In the genomic region with DNA sequence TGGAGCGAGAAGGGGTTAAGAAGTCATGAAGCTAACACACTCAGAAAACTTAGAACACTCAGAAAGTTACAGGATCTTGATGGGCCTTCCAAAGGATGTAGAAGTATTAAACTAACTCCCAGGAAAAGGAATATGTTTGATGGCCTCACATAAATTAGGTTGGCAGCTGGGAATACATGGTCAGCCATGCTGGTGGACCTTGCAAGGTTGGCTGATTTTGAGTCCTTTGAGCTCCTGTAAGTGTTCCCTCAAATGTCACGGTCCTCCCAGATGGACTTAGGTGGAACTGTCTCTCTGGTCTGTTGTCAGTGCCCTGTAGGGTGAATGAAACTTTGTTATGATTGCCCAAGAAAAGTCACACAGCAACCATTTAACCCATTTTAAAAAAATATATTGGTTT, we compare ENCODE assay signal across 17 mouse cellular contexts.
"Had no signal": no experiment of that assay in that cellular context is flagged by ENCODE, and none has a peak within 500 bp of the region (broad histone marks: within the 10 kb centered on the region; RNA-seq: fewer than 3 reads in every experiment).

No protein-coding gene starts in this region.

- H3K9me3 ChIP-seq: lung, embryonic 15.5 days; midbrain, embryonic 13.5 days; midbrain, embryonic 15.5 days; neural tube, embryonic 12.5 days; stomach, embryonic 15.5 days had no signal

- H3K4me3 ChIP-seq: lung, embryonic 15.5 days; megakaryocyte, embryonic 14.5 days; midbrain, embryonic 13.5 days; midbrain, embryonic 15.5 days; neural tube, embryonic 12.5 days; stomach, embryonic 15.5 days had no signal

- ATAC-seq: lung, postnatal 0 days; midbrain, embryonic 13.5 days; midbrain, embryonic 15.5 days had no signal

- DNase-seq: lung, adult 2 months; lung, postnatal 14 days; lung, postnatal 36 days; right cerebral cortex, postnatal 14 days; thymus, adult 2 months; thymus, postnatal 25 days; thymus, postnatal 4 days had no signal

- H3K27ac ChIP-seq: lung, embryonic 15.5 days; macrophage; midbrain, embryonic 13.5 days; midbrain, embryonic 15.5 days; neural tube, embryonic 12.5 days; stomach, embryonic 15.5 days; stomach, postnatal 0 days had no signal

- H3K36me3 ChIP-seq: lung, embryonic 15.5 days; midbrain, embryonic 13.5 days; midbrain, embryonic 15.5 days; neural tube, embryonic 12.5 days; stomach, embryonic 15.5 days had no signal

- H3K27me3 ChIP-seq: lung, embryonic 15.5 days; megakaryocyte, embryonic 14.5 days; midbrain, embryonic 13.5 days; midbrain, embryonic 15.5 days; neural tube, embryonic 12.5 days; stomach, embryonic 15.5 days had no signal

- H3K4me1 ChIP-seq: lung, embryonic 15.5 days; megakaryocyte, embryonic 14.5 days; stomach, embryonic 15.5 days had no signal

- H3K9ac ChIP-seq: lung, embryonic 15.5 days; midbrain, embryonic 13.5 days; midbrain, embryonic 15.5 days; neural tube, embryonic 12.5 days; stomach, embryonic 15.5 days had no signal

- H3K4me2 ChIP-seq: lung, embryonic 15.5 days; midbrain, embryonic 11.5 days; midbrain, embryonic 13.5 days; midbrain, embryonic 15.5 days; neural tube, embryonic 12.5 days; stomach, embryonic 15.5 days had no signal
